Mouse (Mus musculus): ENCODE measurements around the gene Cdc14b. TPM values are rescaled to one million over a fixed set of nuclear protein-coding genes. Genes with fewer than 3 reads are reported as not detected.

Gene Cdc14b
- polyA plus RNA-seq, 1 experiment from 2014 or later, result 2.8 TPM

DNA sequence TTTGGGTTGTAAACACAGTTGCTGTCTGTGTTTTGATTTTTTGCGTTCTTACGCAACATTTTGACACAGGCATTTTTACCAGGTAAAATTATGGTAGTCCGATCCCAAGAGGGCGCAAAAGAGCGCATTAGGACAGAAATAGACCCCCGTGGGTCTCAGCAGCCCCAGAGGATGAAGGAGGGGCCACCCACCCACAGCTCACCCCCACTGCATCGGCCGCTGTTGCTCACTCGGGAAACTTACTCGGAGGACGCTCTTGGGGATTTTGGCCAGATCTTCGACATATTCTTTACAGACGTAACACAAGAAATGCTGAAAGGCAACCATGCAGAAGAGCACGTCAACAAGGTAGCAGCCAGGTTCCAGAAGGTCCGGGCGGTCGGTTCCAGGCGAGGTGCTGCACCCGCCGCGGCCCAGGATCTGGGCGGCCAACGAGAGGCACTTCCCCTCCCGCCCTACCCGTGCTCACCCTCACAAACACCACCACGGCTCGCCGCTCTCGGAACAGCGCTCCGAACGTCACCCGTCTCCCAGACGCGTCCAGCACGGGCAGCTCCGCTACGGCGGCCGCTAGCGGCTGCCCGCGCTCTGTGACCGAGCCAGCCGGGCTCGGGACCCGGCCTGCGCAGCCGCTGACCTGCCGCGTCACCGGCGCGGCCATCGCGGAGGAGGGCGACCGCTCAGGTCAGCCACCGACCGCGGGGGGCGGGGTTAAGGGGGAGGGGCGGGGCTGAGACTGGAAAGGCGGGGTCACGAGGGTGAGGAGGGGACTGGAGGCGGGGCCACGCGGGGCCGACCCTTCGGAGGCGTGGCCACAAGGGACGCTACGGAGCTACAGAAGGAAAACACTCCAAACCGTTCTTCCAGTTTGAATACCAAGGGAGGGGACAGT, 37.2 kb upstream of the Cdc14b start, which contains the start of gene Aaed1:
Aaed1 (minus strand) TSS at position 687 of the 892 bp plus-strand sequence.
- Histone ChIP-seq H3K36me3 (ENCODE audit: control insufficient read depth, insufficient read depth, low read length) (no peaks in the 10 kb centered on the region), H3K9me3 (ENCODE audit: control insufficient read depth, low read length) (no peaks in the 10 kb centered on the region), H3K4me3 (ENCODE audit: low read length) (peak within 1 kb of the TSS; percentile 78), H3K9ac (ENCODE audit: low read depth, low read length) (peak within 1 kb of the TSS; percentile 76), H3K4me2 (ENCODE audit: low read length) (peak within 1 kb of the TSS; percentile 71), H3K4me1 (ENCODE audit: control insufficient read depth, insufficient read depth, low read depth, low read length) (peaks cover 7% of the 10 kb centered on the region), H3K27me3 (replicated peaks; ENCODE audit: control insufficient read depth, insufficient read depth, low read length) (no peaks in the 10 kb centered on the region), H3K27ac (ENCODE audit: low read depth, low read length) (peak within 1 kb of the TSS; percentile 87)
- under 1% methylated on average over 68 of the region's 74 CpGs for WGBS
- ATAC-seq, result peak; percentile 94

DNA sequence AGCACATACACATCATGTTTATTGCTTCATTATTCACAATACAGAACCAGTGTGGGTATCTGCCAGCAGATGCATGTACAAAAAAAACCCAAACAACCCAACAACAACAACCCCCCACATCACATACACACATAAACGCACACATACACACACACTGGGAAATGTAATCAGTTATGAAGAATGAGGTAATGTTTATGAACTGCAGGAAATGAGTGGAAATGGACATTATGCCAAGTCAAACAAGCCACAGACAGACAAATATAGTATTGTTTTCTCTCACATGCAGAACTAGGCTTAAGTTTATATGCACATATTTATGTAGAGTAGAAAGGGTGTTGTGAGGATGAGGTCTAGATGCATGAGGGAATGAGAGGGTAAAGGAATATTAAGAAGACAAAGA, 36.2 kb upstream of the Cdc14b start:
- no peak overlapping the region for H3K9ac ChIP-seq (ENCODE audit: low read depth, low read length)
- H3K27ac ChIP-seq (ENCODE audit: low read depth, low read length), result no peak overlapping the region
- 71% methylated on average over 1 of the region's 1 CpGs for WGBS
- H3K9me3 ChIP-seq (ENCODE audit: control insufficient read depth, low read length), result no peaks in the 10 kb centered on the region
- H3K4me3 ChIP-seq (ENCODE audit: low read length), result peak overlapping the region; percentile 78; the same call in 1 of the 2 replicates
- ATAC-seq, result no peak
- no peaks in the 10 kb centered on the region for H3K27me3 ChIP-seq (replicated peaks; ENCODE audit: control insufficient read depth, insufficient read depth, low read length)
- H3K4me1 ChIP-seq (ENCODE audit: control insufficient read depth, insufficient read depth, low read depth, low read length), result peaks cover 7% of the 10 kb centered on the region
- H3K4me2 ChIP-seq (ENCODE audit: low read length), result peak overlapping the region; percentile 71
- no peaks in the 10 kb centered on the region for H3K36me3 ChIP-seq (ENCODE audit: control insufficient read depth, insufficient read depth, low read length)

DNA sequence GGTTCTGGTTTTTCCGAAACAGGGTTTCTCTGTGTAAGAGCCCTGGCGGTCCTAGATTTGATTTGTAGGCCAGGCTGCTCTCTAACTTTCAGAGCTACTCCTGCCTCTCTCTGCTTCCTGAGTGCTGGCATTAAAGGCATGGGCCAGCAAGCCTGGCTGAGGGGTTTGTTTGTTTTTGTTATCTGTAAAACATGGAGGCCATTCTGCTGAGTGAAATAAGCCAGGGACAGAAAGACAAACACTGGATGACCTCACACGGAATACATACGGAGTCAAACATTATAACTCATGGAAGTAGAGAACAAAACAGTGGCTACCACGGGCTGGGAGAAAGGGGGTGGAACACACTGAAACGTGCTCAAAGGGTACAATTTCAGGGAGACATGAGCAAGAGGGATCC, 35.5 kb upstream of the Cdc14b start:
- Histone ChIP-seq H3K4me3 (ENCODE audit: low read length) (no peak overlapping the region), H3K36me3 (ENCODE audit: control insufficient read depth, insufficient read depth, low read length) (no peaks in the 10 kb centered on the region), H3K27ac (ENCODE audit: low read depth, low read length) (no peak overlapping the region), H3K4me2 (ENCODE audit: low read length) (no peak overlapping the region), H3K4me1 (ENCODE audit: control insufficient read depth, insufficient read depth, low read depth, low read length) (peaks cover 7% of the 10 kb centered on the region), H3K9ac (ENCODE audit: low read depth, low read length) (no peak overlapping the region), H3K9me3 (ENCODE audit: control insufficient read depth, low read length) (no peaks in the 10 kb centered on the region), H3K27me3 (replicated peaks; ENCODE audit: control insufficient read depth, insufficient read depth, low read length) (no peaks in the 10 kb centered on the region)
- WGBS, result 82% methylated on average over 6 of the region's 6 CpGs
- ATAC-seq, result no peak

GRCm38 (mm10) chr13:64309842-64310241, 34.8 kb upstream of the Cdc14b start:
- H3K27ac ChIP-seq (ENCODE audit: low read depth, low read length), result no peak overlapping the region
- peaks cover 7% of the 10 kb centered on the region for H3K4me1 ChIP-seq (ENCODE audit: control insufficient read depth, insufficient read depth, low read depth, low read length)
- H3K4me3 ChIP-seq (ENCODE audit: low read length), result no peak overlapping the region
- H3K36me3 ChIP-seq (ENCODE audit: control insufficient read depth, insufficient read depth, low read length), result peaks cover under 1% of the 10 kb centered on the region; the same call in 1 of the 2 replicates
- H3K9me3 ChIP-seq (ENCODE audit: control insufficient read depth, low read length), result no peaks in the 10 kb centered on the region
- no peak overlapping the region for H3K9ac ChIP-seq (ENCODE audit: low read depth, low read length)
- ATAC-seq, result no peak
- H3K27me3 ChIP-seq (replicated peaks; ENCODE audit: control insufficient read depth, insufficient read depth, low read length), result no peaks in the 10 kb centered on the region
- 86% methylated on average over 11 of the region's 11 CpGs for WGBS
- no peak overlapping the region for H3K4me2 ChIP-seq (ENCODE audit: low read length)

GRCm38 (mm10) chr13:64309036-64309435, 33.9 kb upstream of the Cdc14b start:
- 62% methylated on average over 5 of the region's 5 CpGs for WGBS
- no peak overlapping the region for H3K9ac ChIP-seq (ENCODE audit: low read depth, low read length)
- H3K9me3 ChIP-seq (ENCODE audit: control insufficient read depth, low read length), result no peaks in the 10 kb centered on the region
- H3K27ac ChIP-seq (ENCODE audit: low read depth, low read length), result no peak overlapping the region
- no peak overlapping the region for H3K4me2 ChIP-seq (ENCODE audit: low read length)
- H3K4me3 ChIP-seq (ENCODE audit: low read length), result no peak overlapping the region
- peaks cover 2% of the 10 kb centered on the region; the same call in 1 of the 2 replicates for H3K36me3 ChIP-seq (ENCODE audit: control insufficient read depth, insufficient read depth, low read length)
- no peak for ATAC-seq
- no peaks in the 10 kb centered on the region for H3K27me3 ChIP-seq (replicated peaks; ENCODE audit: control insufficient read depth, insufficient read depth, low read length)
- peaks cover 7% of the 10 kb centered on the region for H3K4me1 ChIP-seq (ENCODE audit: control insufficient read depth, insufficient read depth, low read depth, low read length)

- Histone ChIP-seq H3K27me3 (replicated peaks; ENCODE audit: control insufficient read depth, insufficient read depth, low read length) (no peaks in the 10 kb centered on the region), H3K4me1 (ENCODE audit: control insufficient read depth, insufficient read depth, low read depth, low read length) (peaks cover 4% of the 10 kb centered on the region), H3K9ac (ENCODE audit: low read depth, low read length) (no peak overlapping the region), H3K27ac (ENCODE audit: low read depth, low read length) (no peak overlapping the region), H3K4me3 (ENCODE audit: low read length) (no peak overlapping the region), H3K9me3 (ENCODE audit: control insufficient read depth, low read length) (no peaks in the 10 kb centered on the region), H3K36me3 (ENCODE audit: control insufficient read depth, insufficient read depth, low read length) (peaks cover 2% of the 10 kb centered on the region; the same call in 1 of the 2 replicates), H3K4me2 (ENCODE audit: low read length) (no peak overlapping the region)
- WGBS, result 89% methylated on average over 5 of the region's 5 CpGs
- no peak for ATAC-seq
Measured at GRCm38 (mm10) chr13:64307508-64307907, 32.4 kb upstream of the Cdc14b start.

- no peaks in the 10 kb centered on the region for H3K4me1 ChIP-seq (ENCODE audit: control insufficient read depth, insufficient read depth, low read depth, low read length)
- no peak overlapping the region for H3K27ac ChIP-seq (ENCODE audit: low read depth, low read length)
- peak; percentile 68; the same call in 1 of the 2 replicates for ATAC-seq
- no peak overlapping the region for H3K9ac ChIP-seq (ENCODE audit: low read depth, low read length)
- H3K36me3 ChIP-seq (ENCODE audit: control insufficient read depth, insufficient read depth, low read length), result peaks cover 2% of the 10 kb centered on the region; the same call in 1 of the 2 replicates
- no peaks in the 10 kb centered on the region for H3K27me3 ChIP-seq (replicated peaks; ENCODE audit: control insufficient read depth, insufficient read depth, low read length)
- no peak overlapping the region for H3K4me2 ChIP-seq (ENCODE audit: low read length)
- H3K9me3 ChIP-seq (ENCODE audit: control insufficient read depth, low read length), result no peaks in the 10 kb centered on the region
- WGBS, result 77% methylated on average over 3 of the region's 3 CpGs
- no peak overlapping the region for H3K4me3 ChIP-seq (ENCODE audit: low read length)
Measured at GRCm38 (mm10) chr13:64306078-64306477, 31.0 kb upstream of the Cdc14b start.

- Histone ChIP-seq H3K4me2 (ENCODE audit: low read length) (no peak overlapping the region), H3K9ac (ENCODE audit: low read depth, low read length) (no peak overlapping the region), H3K36me3 (ENCODE audit: control insufficient read depth, insufficient read depth, low read length) (no peaks in the 10 kb centered on the region), H3K27me3 (replicated peaks; ENCODE audit: control insufficient read depth, insufficient read depth, low read length) (no peaks in the 10 kb centered on the region), H3K4me1 (ENCODE audit: control insufficient read depth, insufficient read depth, low read depth, low read length) (no peaks in the 10 kb centered on the region), H3K27ac (ENCODE audit: low read depth, low read length) (no peak overlapping the region), H3K4me3 (ENCODE audit: low read length) (no peak overlapping the region), H3K9me3 (ENCODE audit: control insufficient read depth, low read length) (no peaks in the 10 kb centered on the region)
- no peak for ATAC-seq
- 94% methylated on average over 1 of the region's 1 CpGs for WGBS
Measured at GRCm38 (mm10) chr13:64299069-64299468, 24.0 kb upstream of the Cdc14b start.

DNA sequence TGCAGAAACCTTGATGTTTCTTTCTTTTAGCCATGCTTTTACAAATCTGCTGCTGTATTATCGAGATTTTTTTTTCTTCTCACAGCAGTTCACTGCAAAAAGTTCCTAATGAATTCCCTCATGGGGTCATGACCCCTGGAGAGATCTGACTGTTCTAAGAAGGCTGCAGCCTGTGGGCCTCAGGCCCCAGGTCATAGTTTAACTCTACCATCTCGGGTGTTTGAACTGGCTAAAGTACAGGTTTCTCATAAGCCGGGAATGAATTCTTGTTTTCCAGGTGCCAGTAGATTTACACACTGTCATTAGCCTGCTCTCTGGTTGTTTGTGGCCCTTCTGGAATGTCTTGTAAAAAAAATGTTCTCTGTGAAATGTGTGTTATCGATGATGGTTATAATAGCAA, 11.7 kb upstream of the Cdc14b start:
- Histone ChIP-seq H3K4me1 (ENCODE audit: control insufficient read depth, insufficient read depth, low read depth, low read length) (no peaks in the 10 kb centered on the region), H3K36me3 (ENCODE audit: control insufficient read depth, insufficient read depth, low read length) (0 out of 2 replicates have a peak, but pooled peaks cover 2% of the 10 kb centered on the region), H3K9ac (ENCODE audit: low read depth, low read length) (no peak overlapping the region), H3K4me3 (ENCODE audit: low read length) (no peak overlapping the region), H3K27me3 (replicated peaks; ENCODE audit: control insufficient read depth, insufficient read depth, low read length) (no peaks in the 10 kb centered on the region), H3K27ac (ENCODE audit: low read depth, low read length) (no peak overlapping the region), H3K4me2 (ENCODE audit: low read length) (no peak overlapping the region), H3K9me3 (ENCODE audit: control insufficient read depth, low read length) (no peaks in the 10 kb centered on the region)
- WGBS, result 55% methylated on average over 4 of the region's 4 CpGs
- ATAC-seq, result no peak
